Mouse (Mus musculus) midbrain, postnatal 0 days (tissue): Measurements from ENCODE around the gene Olfr56. TPM values are rescaled to one million over a fixed set of nuclear protein-coding genes. Genes with fewer than 3 reads are reported as not detected.
"Not testable (repeated sequence)": the region's sequence is repeated elsewhere in the genome, so short reads cannot be mapped to it uniquely, and the experiment has no call there.

ENCODE experiments used
- ATAC-seq: fragments of 200-750 bp; cut with Nextera tagmentation; 2 replicates; pipeline ENCODE4 v1.8.0; 2017; ENCODE audit warnings: moderate number of reproducible peaks, mild to moderate bottlenecking, moderate TSS enrichment, moderate library complexity; ENCODE audit not compliant: low FRiP score
- DNase-seq: peaks from one replicate; pipeline ENCODE4 v3.0.0-alpha.2; 2015; ENCODE audit warnings: low spot score
- H3K27ac ChIP-seq: fragments of 300-500 bp; sonication (generic); 2 replicates; pipeline ENCODE4 v1.5.1; 2014; ENCODE audit warnings: low read depth, mild to moderate bottlenecking, low read length, mixed read lengths
- H3K27me3 ChIP-seq: fragments of 300-500 bp; sonication (generic); 2 replicates; pipeline ENCODE4 v1.6.1; 2014; ENCODE audit warnings: low read length, control low read depth, mixed read lengths; ENCODE audit not compliant: insufficient read depth
- H3K36me3 ChIP-seq: fragments of 300-500 bp; sonication (generic); 2 replicates; pipeline ENCODE4 v1.6.1; 2014; ENCODE audit warnings: low read length, control low read depth, mixed read lengths; ENCODE audit not compliant: insufficient read depth
- H3K4me1 ChIP-seq: fragments of 300-500 bp; sonication (generic); 2 replicates; pipeline ENCODE4 v1.6.1; 2014; ENCODE audit warnings: mild to moderate bottlenecking, control low read depth, antibody characterized with exemption, low read length, mixed read lengths; ENCODE audit not compliant: insufficient read depth
- H3K4me2 ChIP-seq: fragments of 300-500 bp; sonication (generic); 2 replicates; pipeline ENCODE4 v1.6.1; 2014; ENCODE audit warnings: low read depth, mild to moderate bottlenecking, low read length, mixed read lengths; ENCODE audit not compliant: poor library complexity, severe bottlenecking
- H3K4me3 ChIP-seq: fragments of 300-500 bp; sonication (generic); 2 replicates; pipeline ENCODE4 v1.5.1; 2014; ENCODE audit warnings: low read depth, mild to moderate bottlenecking, low read length, moderate library complexity
- H3K9ac ChIP-seq: fragments of 300-500 bp; sonication (generic); replicated peaks from 2 replicates; pipeline ENCODE4 v1.6.1; 2014; ENCODE audit warnings: mild to moderate bottlenecking, low read length, moderate library complexity, mixed read lengths; ENCODE audit not compliant: poor library complexity, severe bottlenecking
- H3K9me3 ChIP-seq: fragments of 300-500 bp; sonication (generic); 2 replicates; pipeline ENCODE4 v1.6.1; 2016; ENCODE audit warnings: low read length, control low read depth
- WGBS: fragments of 180-500 bp; shearing (Covaris S2); extraction: QIAGEN DNeasy Blood & Tissue Kit; methylation state at CpG from one replicate; pipeline ENCODE4 v1.1.7; 2014; 5-methylcytosine and 5-hydroxymethylcytosine counted together
- polyA plus RNA-seq: library from polyadenylated mRNA; unstranded; fragments of >200 nt; fragmentation: Nextera tagmentation; extraction: Ambion mirVana; gene quantifications from 2 replicates; pipeline ENCODE4 v1.2.1, GENCODE M21; 2015
- total RNA-seq: library from RNA; depleted of rRNA; stranded (reverse); fragments of >200 nt; gene quantifications from 2 replicates; pipeline ENCODE4 v1.2.3, GENCODE M21; 2014

Olfr56 gene
- total and polyA plus RNA-seq, 2 experiments from 2014 or later, result not detected

GRCm38 (mm10) chr11:48982848-48983247, 4.2 kb downstream of the Olfr56 start:
- H3K4me1 ChIP-seq, H3K4me2 ChIP-seq, H3K4me3 ChIP-seq, H3K27me3 ChIP-seq, DNase-seq, H3K36me3 ChIP-seq, ATAC-seq, H3K27ac ChIP-seq, H3K9me3 ChIP-seq, H3K9ac ChIP-seq: not testable (repeated sequence)
- WGBS, result no CpG with 5 or more reads among the region's 3 CpGs

DNA sequence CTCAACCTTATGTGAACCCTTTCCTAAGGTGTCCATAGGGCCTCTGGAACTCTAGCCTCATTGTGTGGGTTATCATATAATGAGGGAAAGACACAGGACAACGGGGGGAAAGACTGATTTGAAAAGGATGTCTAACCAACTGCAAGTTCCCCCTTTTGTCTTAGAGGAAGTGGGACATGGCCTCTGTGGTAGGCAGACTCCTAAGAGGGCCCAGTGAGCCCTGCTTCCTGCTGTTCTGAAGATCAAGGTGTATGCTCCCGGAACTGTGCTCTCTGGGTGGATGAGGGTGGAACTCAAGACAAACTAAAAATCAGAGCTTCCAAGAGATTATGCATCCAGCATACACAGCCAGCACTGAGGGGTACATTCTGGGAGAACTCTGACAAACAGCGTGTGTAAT, 9.5 kb downstream of the Olfr56 start:
- not testable (repeated sequence) for H3K27me3 ChIP-seq, DNase-seq, H3K4me3 ChIP-seq, H3K4me1 ChIP-seq, H3K9me3 ChIP-seq, ATAC-seq, H3K4me2 ChIP-seq, H3K27ac ChIP-seq, H3K36me3 ChIP-seq, H3K9ac ChIP-seq
- 86% methylated on average over 2 of the region's 3 CpGs for WGBS

DNA sequence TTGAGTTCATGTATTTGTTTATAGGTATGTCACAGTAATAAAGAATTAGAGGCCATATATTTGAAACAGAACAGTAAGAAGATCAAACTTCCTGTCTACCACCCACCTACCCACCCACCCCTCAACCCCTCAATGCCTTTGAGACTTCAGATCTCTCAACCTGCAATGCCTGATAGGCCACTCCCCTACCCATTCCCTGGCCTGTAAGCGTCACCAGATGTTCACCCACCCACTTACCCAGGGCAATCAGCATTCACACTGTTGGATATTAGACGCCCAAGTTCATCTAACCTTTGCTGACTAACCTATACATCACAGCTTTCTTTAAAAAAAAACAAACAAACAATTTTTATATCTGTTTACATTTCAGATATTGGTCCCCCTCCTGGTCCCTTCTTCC, 11.3 kb downstream of the Olfr56 start:
- H3K36me3 ChIP-seq, H3K4me3 ChIP-seq, H3K4me2 ChIP-seq, ATAC-seq, H3K4me1 ChIP-seq, DNase-seq, H3K9ac ChIP-seq, H3K27me3 ChIP-seq, H3K27ac ChIP-seq, H3K9me3 ChIP-seq: not testable (repeated sequence)
- WGBS, result 80% methylated on average over 2 of the region's 2 CpGs

DNA sequence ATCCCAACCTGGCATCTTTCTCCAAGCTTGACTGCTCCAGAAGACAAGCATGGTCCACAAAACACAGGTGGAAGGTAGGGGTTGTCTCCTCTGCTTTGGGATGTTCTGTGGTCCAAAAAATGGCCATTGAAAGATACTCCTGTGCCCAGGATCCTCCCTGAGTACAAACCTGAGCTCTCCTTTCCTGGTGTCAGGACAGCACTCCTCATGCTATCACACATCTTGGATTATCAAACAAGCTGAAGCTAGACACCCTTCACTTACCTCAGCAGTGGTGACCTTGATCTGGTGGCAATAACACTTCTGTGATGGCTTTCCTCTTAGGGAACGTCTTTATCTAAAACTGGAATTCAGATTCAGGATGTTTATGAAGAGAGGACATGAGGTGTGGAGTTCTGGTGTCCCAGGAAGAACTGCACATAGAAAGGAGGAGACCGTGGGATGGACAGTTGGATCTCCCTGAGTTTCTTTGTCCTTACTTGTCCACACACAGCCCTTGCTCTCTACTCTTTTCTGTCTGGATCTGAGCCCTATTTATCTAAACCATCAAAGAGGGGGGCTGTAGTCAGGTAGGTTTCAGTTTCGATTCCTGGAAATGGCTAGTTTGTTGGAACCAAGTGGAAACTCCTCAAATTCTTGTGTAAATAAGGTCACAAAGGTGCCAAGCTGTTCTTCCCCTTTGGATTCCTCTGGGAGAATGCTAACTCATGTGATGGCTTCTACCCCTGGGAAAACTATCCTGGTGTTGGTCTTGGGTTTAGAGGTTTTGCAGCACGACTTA, 13.2 kb downstream of the Olfr56 start, which contains the start of gene Gm12185:
TSS of gene Gm12185 (minus strand) at position 487 of the 781 bp plus-strand sequence.
- not testable (repeated sequence) for H3K27ac ChIP-seq, H3K9me3 ChIP-seq, H3K4me3 ChIP-seq, H3K4me2 ChIP-seq, DNase-seq, H3K4me1 ChIP-seq, H3K36me3 ChIP-seq, H3K27me3 ChIP-seq, H3K9ac ChIP-seq, ATAC-seq
- WGBS, result 69% methylated on average over 4 of the region's 4 CpGs

GRCm38 (mm10) chr11:48993296-48993695, 14.6 kb downstream of the Olfr56 start:
- WGBS, result 69% methylated on average over 10 of the region's 10 CpGs
- not testable (repeated sequence) for H3K27ac ChIP-seq, H3K9ac ChIP-seq, H3K9me3 ChIP-seq, H3K36me3 ChIP-seq, ATAC-seq, H3K4me2 ChIP-seq, DNase-seq, H3K27me3 ChIP-seq, H3K4me1 ChIP-seq, H3K4me3 ChIP-seq

DNA sequence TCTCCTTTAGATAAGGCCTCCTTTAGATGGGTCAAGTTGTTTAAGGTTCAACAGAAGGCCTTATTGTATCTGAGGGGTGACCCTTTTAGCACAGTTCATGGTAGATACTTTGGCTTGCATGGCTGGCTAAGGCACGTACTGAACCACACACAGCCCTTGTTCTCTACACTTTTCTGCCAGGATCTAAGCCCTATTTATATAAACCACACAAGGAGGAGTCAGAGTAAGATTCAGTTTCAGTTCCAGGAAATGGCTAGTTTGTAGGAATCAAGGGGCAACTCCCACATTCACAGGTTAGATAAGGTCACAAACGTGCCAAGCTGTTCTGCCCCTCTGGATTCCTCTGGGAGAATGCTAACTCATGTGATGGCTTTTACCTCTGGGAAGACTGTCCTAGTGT, 15.3 kb downstream of the Olfr56 start, which contains the start of gene Tgtp1:
TSS of gene Tgtp1 (minus strand) at position 155 of the 400 bp plus-strand sequence.
- H3K9ac ChIP-seq, DNase-seq, H3K27me3 ChIP-seq, H3K36me3 ChIP-seq, H3K4me3 ChIP-seq, H3K4me1 ChIP-seq, H3K4me2 ChIP-seq, H3K9me3 ChIP-seq, ATAC-seq, H3K27ac ChIP-seq: not testable (repeated sequence)
- 86% methylated on average over 2 of the region's 2 CpGs for WGBS

GRCm38 (mm10) chr11:49000411-49000810, 21.7 kb downstream of the Olfr56 start:
- H3K4me2 ChIP-seq, H3K27ac ChIP-seq, DNase-seq, H3K9ac ChIP-seq, H3K27me3 ChIP-seq, H3K36me3 ChIP-seq, ATAC-seq, H3K4me1 ChIP-seq, H3K9me3 ChIP-seq, H3K4me3 ChIP-seq: not testable (repeated sequence)
- 84% methylated on average over 1 of the region's 1 CpGs for WGBS

GRCm38 (mm10) chr11:49006317-49006716, 27.6 kb downstream of the Olfr56 start:
- 81% methylated on average over 2 of the region's 2 CpGs for WGBS

DNA sequence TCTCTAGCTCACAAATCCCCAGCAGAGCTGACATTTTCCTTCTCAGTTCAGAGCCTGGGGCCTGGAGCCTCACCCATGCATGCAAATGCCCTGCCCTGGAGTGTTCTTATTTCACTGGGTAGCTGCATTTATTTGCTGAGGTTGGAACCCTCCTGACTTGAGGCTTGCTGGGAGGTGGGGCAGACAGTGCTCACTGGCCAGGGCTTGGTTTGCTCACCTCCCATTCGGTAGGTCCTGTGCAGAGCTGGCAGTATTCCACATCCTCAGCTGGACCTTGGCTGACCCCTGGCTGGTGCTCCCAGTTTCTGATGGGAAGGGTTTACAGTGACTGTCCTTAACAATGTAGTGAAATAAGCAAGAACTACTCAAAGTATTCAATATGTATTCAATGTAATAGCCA, 28.1 kb downstream of the Olfr56 start:
- not testable (repeated sequence) for H3K27ac ChIP-seq, H3K9me3 ChIP-seq, H3K36me3 ChIP-seq, H3K9ac ChIP-seq, H3K4me1 ChIP-seq, ATAC-seq, DNase-seq, H3K27me3 ChIP-seq, H3K4me2 ChIP-seq, H3K4me3 ChIP-seq
- WGBS, result 40% methylated on average over 1 of the region's 1 CpGs

More at GRCm38 (mm10) chr11:49006317-49006716, 27.6 kb downstream of the Olfr56 start:
- not testable (repeated sequence) for H3K27me3 ChIP-seq, H3K9ac ChIP-seq, ATAC-seq, H3K4me1 ChIP-seq, H3K27ac ChIP-seq, H3K36me3 ChIP-seq, H3K4me2 ChIP-seq, DNase-seq, H3K9me3 ChIP-seq, H3K4me3 ChIP-seq
